Mouse (Mus musculus) cerebellum, postnatal 25 days (tissue): Measurements from ENCODE around the gene Ttll5.

Experiments used
- DNase-seq, 2 experiments: peaks; one replicate each; pipeline ENCODE4 v3.0.0; 2021; ENCODE audit warnings: mixed read lengths in 2 of 2

Gene Ttll5

GRCm38 (mm10) chr12:85930713-85931112, 106.3 kb downstream of the Ttll5 start:
- peak in 1 of 2 experiments; percentile 19 for DNase-seq

GRCm38 (mm10) chr12:85933241-85933640, 108.8 kb downstream of the Ttll5 start:
- DNase-seq: no peak

GRCm38 (mm10) chr12:85937384-85937783, 112.9 kb downstream of the Ttll5 start:
- no peak for DNase-seq

GRCm38 (mm10) chr12:85943456-85943855, 119.0 kb downstream of the Ttll5 start:
- DNase-seq: no peak

- DNase-seq: no peak
Observed at GRCm38 (mm10) chr12:85944419-85944818, 120.0 kb downstream of the Ttll5 start.

GRCm38 (mm10) chr12:85947161-85947560, 122.7 kb downstream of the Ttll5 start:
- no peak for DNase-seq

- DNase-seq: no peak
Observed at GRCm38 (mm10) chr12:85949667-85950066, 125.2 kb downstream of the Ttll5 start.

- no peak for DNase-seq
Observed at GRCm38 (mm10) chr12:85950371-85950770, 125.9 kb downstream of the Ttll5 start.

GRCm38 (mm10) chr12:85951036-85951435, 126.6 kb downstream of the Ttll5 start:
- no peak for DNase-seq

- DNase-seq: peak in 1 of 2 experiments; percentile 30
Observed at GRCm38 (mm10) chr12:85951822-85952221, 127.4 kb downstream of the Ttll5 start.

- no peak for DNase-seq
Observed at GRCm38 (mm10) chr12:85952349-85952748, 127.9 kb downstream of the Ttll5 start.

GRCm38 (mm10) chr12:85954167-85954566, 129.7 kb downstream of the Ttll5 start:
- DNase-seq: peak in 1 of 2 experiments; percentile 38

- no peak for DNase-seq
Observed at GRCm38 (mm10) chr12:85955062-85955461, 130.6 kb downstream of the Ttll5 start.

- DNase-seq: no peak
Observed at GRCm38 (mm10) chr12:85955690-85956089, 131.2 kb downstream of the Ttll5 start.

GRCm38 (mm10) chr12:85956251-85956650, 131.8 kb downstream of the Ttll5 start:
- DNase-seq: no peak

GRCm38 (mm10) chr12:85958460-85958859, 134.0 kb downstream of the Ttll5 start:
- no peak for DNase-seq

- DNase-seq: no peak
Observed at GRCm38 (mm10) chr12:85959822-85960501, 135.5 kb downstream of the Ttll5 start.

GRCm38 (mm10) chr12:85960699-85961098, 136.2 kb downstream of the Ttll5 start:
- no peak for DNase-seq

GRCm38 (mm10) chr12:85963160-85963559, 138.7 kb downstream of the Ttll5 start:
- no peak for DNase-seq

- no peak for DNase-seq
Observed at GRCm38 (mm10) chr12:85963699-85964098, 139.2 kb downstream of the Ttll5 start.

- no peak for DNase-seq
Observed at GRCm38 (mm10) chr12:85964436-85964835, 140.0 kb downstream of the Ttll5 start.

- DNase-seq: no peak
Observed at GRCm38 (mm10) chr12:85967812-85968211, 143.4 kb downstream of the Ttll5 start.

- peak; percentile 28 to 29 for DNase-seq
Observed at GRCm38 (mm10) chr12:85968409-85968808, 143.9 kb downstream of the Ttll5 start.

- DNase-seq: peak; percentile 67 to 75
Observed at GRCm38 (mm10) chr12:85969571-85969970, 145.1 kb downstream of the Ttll5 start.

- peak; percentile 88 to 89 for DNase-seq
Observed at GRCm38 (mm10) chr12:85970191-85970590, 145.7 kb downstream of the Ttll5 start.
